Mouse (Mus musculus): ENCODE results near the gene Tmem87a. TPM values are rescaled to one million over a fixed set of nuclear protein-coding genes. Genes with fewer than 3 reads are reported as not detected.

Tmem87a gene
- total and polyA plus RNA-seq, 3 experiments = 0.88 to 44.1 (median 22.6) TPM

- ATAC-seq (ENCODE audit: extremely low read depth, insufficient number of reproducible peaks, low FRiP score, poor library complexity, severe bottlenecking) = no peak
- TF ChIP-seq POLR2AphosphoS5 (IDR thresholded peaks at IDR 0.05; ENCODE audit: insufficient replicate concordance, low read depth, low read length) = no peak
- TF ChIP-seq GATA2 (IDR thresholded peaks at IDR 0.05; ENCODE audit: borderline replicate concordance, low read depth, low read length) = no peak
- no peak for TF ChIP-seq GATA1 (IDR thresholded peaks at IDR 0.05; ENCODE audit: borderline replicate concordance, low read length)
- TF ChIP-seq CTCF (IDR thresholded peaks at IDR 0.05; ENCODE audit: low read depth, low read length) = no peak
- no peak for TF ChIP-seq TAL1 (conservative IDR thresholded peaks at IDR 0.05; ENCODE audit: low read depth, low read length)
- no peak for DNase-seq (ENCODE audit: low spot score)
Measured at GRCm38 (mm10) chr2:120314487-120314886, 89.4 kb downstream of the Tmem87a start.

GRCm38 (mm10) chr2:120313976-120314375 lies 89.9 kb downstream of the Tmem87a start, which contains the start of gene Pla2g4f:
TSS of gene Pla2g4f (minus strand) at chr2:120314165.
- ATAC-seq (ENCODE audit: extremely low read depth, insufficient number of reproducible peaks, low FRiP score, poor library complexity, severe bottlenecking) = no peak

More at GRCm38 (mm10) chr2:120314487-120314886, 89.4 kb downstream of the Tmem87a start:
- Histone ChIP-seq H3K9me3 (replicated peaks) (no peaks in the 10 kb centered on the region), H3K4me3 (ENCODE audit: low read depth, low read length) (no peak overlapping the region), H3K36me3 (replicated peaks) (peaks cover 36% of the 10 kb centered on the region), H3K4me1 (ENCODE audit: insufficient read depth, low read depth, low read length) (no peaks in the 10 kb centered on the region), H3K27me3 (ENCODE audit: insufficient read depth, low read length) (peaks cover 27% of the 10 kb centered on the region)

GRCm38 (mm10) chr2:120312276-120312825 lies 91.6 kb downstream of the Tmem87a start:
- Histone ChIP-seq H3K36me3 (replicated peaks) (peaks cover 15% of the 10 kb centered on the region), H3K4me1 (ENCODE audit: insufficient read depth, low read depth, low read length) (no peaks in the 10 kb centered on the region), H3K4me3 (ENCODE audit: low read depth, low read length) (no peak overlapping the region), H3K9me3 (replicated peaks) (no peaks in the 10 kb centered on the region), H3K27me3 (ENCODE audit: insufficient read depth, low read length) (peaks cover 39% of the 10 kb centered on the region)
- no peak for ATAC-seq (ENCODE audit: extremely low read depth, insufficient number of reproducible peaks, low FRiP score, poor library complexity, severe bottlenecking)
- DNase-seq (ENCODE audit: low spot score) = no peak
- TF ChIP-seq POLR2AphosphoS5 (IDR thresholded peaks at IDR 0.05; ENCODE audit: insufficient replicate concordance, low read depth, low read length) = no peak
- TF ChIP-seq GATA2 (IDR thresholded peaks at IDR 0.05; ENCODE audit: borderline replicate concordance, low read depth, low read length) = no peak
- TF ChIP-seq CTCF (IDR thresholded peaks at IDR 0.05; ENCODE audit: low read depth, low read length) = no peak
- no peak for TF ChIP-seq TAL1 (conservative IDR thresholded peaks at IDR 0.05; ENCODE audit: low read depth, low read length)
- TF ChIP-seq GATA1 (IDR thresholded peaks at IDR 0.05; ENCODE audit: borderline replicate concordance, low read length) = no peak

More at GRCm38 (mm10) chr2:120313976-120314375, 89.9 kb downstream of the Tmem87a start, which contains the start of gene Pla2g4f:
- DNase-seq (ENCODE audit: low spot score) = no peak
- TF ChIP-seq TAL1 (conservative IDR thresholded peaks at IDR 0.05; ENCODE audit: low read depth, low read length) (no peak), GATA1 (IDR thresholded peaks at IDR 0.05; ENCODE audit: borderline replicate concordance, low read length) (no peak), GATA2 (IDR thresholded peaks at IDR 0.05; ENCODE audit: borderline replicate concordance, low read depth, low read length) (no peak), CTCF (IDR thresholded peaks at IDR 0.05; ENCODE audit: low read depth, low read length) (no peak), POLR2AphosphoS5 (IDR thresholded peaks at IDR 0.05; ENCODE audit: insufficient replicate concordance, low read depth, low read length) (no peak)
- Histone ChIP-seq H3K27me3 (ENCODE audit: insufficient read depth, low read length) (peaks cover 32% of the 10 kb centered on the region), H3K36me3 (replicated peaks) (peaks cover 31% of the 10 kb centered on the region), H3K4me3 (ENCODE audit: low read depth, low read length) (no peak within 1 kb of the TSS), H3K4me1 (ENCODE audit: insufficient read depth, low read depth, low read length) (no peaks in the 10 kb centered on the region), H3K9me3 (replicated peaks) (no peaks in the 10 kb centered on the region)

Other genes starting within 250 kb of the Tmem87a start
- gene Ehd4, start 249.5 kb downstream of the Tmem87a start, total RNA-seq (2014; fragmentation: Nextera tagmentation) = 10.8 TPM in 2 replicates
- gene Ehd4, start 249.5 kb downstream of the Tmem87a start, total RNA-seq (2017) = 11.0 TPM in 2 replicates
- gene Ehd4, start 249.5 kb downstream of the Tmem87a start, polyA plus RNA-seq (2012) = 30.3 and 36.1 TPM in 2 replicates
- gene Pla2g4e, start 158.8 kb downstream of the Tmem87a start, total RNA-seq (2014; fragmentation: Nextera tagmentation) = not detected in 2 replicates
- 0.05 TPM in 1 of 2 replicates, not detected in the other for gene Pla2g4e, start 158.8 kb downstream of the Tmem87a start, total RNA-seq (2017)
- not detected in 2 replicates for gene Pla2g4e, start 158.8 kb downstream of the Tmem87a start, polyA plus RNA-seq (2012)
- not detected in 2 replicates for gene Pla2g4d, start 114.9 kb downstream of the Tmem87a start, total RNA-seq (2014; fragmentation: Nextera tagmentation)
- 0.06 and 0.11 TPM in 2 replicates for gene Pla2g4d, start 114.9 kb downstream of the Tmem87a start, total RNA-seq (2017)
- not detected in 2 replicates for gene Pla2g4d, start 114.9 kb downstream of the Tmem87a start, polyA plus RNA-seq (2012)
- gene Pla2g4f, start 89.9 kb downstream of the Tmem87a start, total RNA-seq (2014; fragmentation: Nextera tagmentation) = not detected in 2 replicates
- gene Pla2g4f, start 89.9 kb downstream of the Tmem87a start, total RNA-seq (2017) = 0.05 TPM in 1 of 2 replicates, not detected in the other
- 0.03 TPM in 1 of 2 replicates, not detected in the other for gene Pla2g4f, start 89.9 kb downstream of the Tmem87a start, polyA plus RNA-seq (2012)
- 22.1 and 38.8 TPM in 2 replicates for gene Vps39, start 51.0 kb downstream of the Tmem87a start, total RNA-seq (2014; fragmentation: Nextera tagmentation)
- 26.4 and 29.7 TPM in 2 replicates for gene Vps39, start 51.0 kb downstream of the Tmem87a start, total RNA-seq (2017)
- gene Vps39, start 51.0 kb downstream of the Tmem87a start, polyA plus RNA-seq (2012) = 15.1 and 18.6 TPM in 2 replicates
- gene Ganc, start 217 bp downstream of the Tmem87a start, total RNA-seq (2014; fragmentation: Nextera tagmentation) = 16.0 and 17.2 TPM in 2 replicates
- gene Ganc, start 217 bp downstream of the Tmem87a start, total RNA-seq (2017) = 19.2 and 20.4 TPM in 2 replicates
- gene Ganc, start 217 bp downstream of the Tmem87a start, polyA plus RNA-seq (2012) = 0.95 and 1.6 TPM in 2 replicates
- not detected in 2 replicates for gene Capn3, start 51.9 kb upstream of the Tmem87a start, total RNA-seq (2014; fragmentation: Nextera tagmentation)
- gene Capn3, start 51.9 kb upstream of the Tmem87a start, total RNA-seq (2017) = 0.05 and 0.06 TPM in 2 replicates
- gene Capn3, start 51.9 kb upstream of the Tmem87a start, polyA plus RNA-seq (2012) = not detected in 2 replicates
- gene Zfp106, start 159.7 kb upstream of the Tmem87a start, total RNA-seq (2014; fragmentation: Nextera tagmentation) = 301 and 315 TPM in 2 replicates
- gene Zfp106, start 159.7 kb upstream of the Tmem87a start, total RNA-seq (2017) = 98.6 and 104 TPM in 2 replicates
- 83.9 and 104 TPM in 2 replicates for gene Zfp106, start 159.7 kb upstream of the Tmem87a start, polyA plus RNA-seq (2012)
- gene Snap23, start 163.6 kb upstream of the Tmem87a start, total RNA-seq (2014; fragmentation: Nextera tagmentation) = 242 and 301 TPM in 2 replicates
- 253 and 328 TPM in 2 replicates for gene Snap23, start 163.6 kb upstream of the Tmem87a start, total RNA-seq (2017)
- 20.5 and 21.7 TPM in 2 replicates for gene Snap23, start 163.6 kb upstream of the Tmem87a start, polyA plus RNA-seq (2012)
- gene Haus2, start 205.3 kb upstream of the Tmem87a start, total RNA-seq (2014; fragmentation: Nextera tagmentation) = 30.5 and 41.2 TPM in 2 replicates
- gene Haus2, start 205.3 kb upstream of the Tmem87a start, total RNA-seq (2017) = 13.1 and 14.6 TPM in 2 replicates
- gene Haus2, start 205.3 kb upstream of the Tmem87a start, polyA plus RNA-seq (2012) = 2.1 and 3.2 TPM in 2 replicates
- 35.8 and 52.9 TPM in 2 replicates for gene Lrrc57, start 205.4 kb upstream of the Tmem87a start, total RNA-seq (2014; fragmentation: Nextera tagmentation)
- gene Lrrc57, start 205.4 kb upstream of the Tmem87a start, total RNA-seq (2017) = 27.8 and 29.6 TPM in 2 replicates
- gene Lrrc57, start 205.4 kb upstream of the Tmem87a start, polyA plus RNA-seq (2012) = 1.5 and 3.0 TPM in 2 replicates
- 9.8 and 12.3 TPM in 2 replicates for gene Stard9, start 225.0 kb upstream of the Tmem87a start, total RNA-seq (2014; fragmentation: Nextera tagmentation)
- 3.7 and 4.0 TPM in 2 replicates for gene Stard9, start 225.0 kb upstream of the Tmem87a start, total RNA-seq (2017)
- gene Stard9, start 225.0 kb upstream of the Tmem87a start, polyA plus RNA-seq (2012) = 0.34 and 0.54 TPM in 2 replicates

All from G1E (cell line).